Mouse (Mus musculus) MEL (cell line): ENCODE measurements around the gene Armcx5.
"Not testable (repeated sequence)": the region's sequence is repeated elsewhere in the genome, so short reads cannot be mapped to it uniquely, and the experiment has no call there.

ENCODE experiments used
- CTCF ChIP-seq, 3 experiments: IDR thresholded peaks in 2 of 3; conservative IDR thresholded peaks in 1 of 3; 2 replicates each; pipeline ENCODE4 v1.5.1; 2011 to 2012; ENCODE audit warnings: low read length in 3 of 3, low read depth in 2 of 3, mild to moderate bottlenecking in 2 of 3, improper control_type of control experiment in 1 of 3, inconsistent platforms in 1 of 3, mixed read lengths in 1 of 3, moderate library complexity in 1 of 3; ENCODE audit not compliant: control insufficient read depth in 1 of 3, insufficient read depth in 1 of 3, poor library complexity in 1 of 3, severe bottlenecking in 1 of 3
- E2F4 ChIP-seq: IDR thresholded peaks from 2 replicates; pipeline ENCODE4 v1.6.1; 2011; ENCODE audit warnings: low read depth, low read length, improper control_type of control experiment, borderline replicate concordance
- GATA1 ChIP-seq: IDR thresholded peaks from 2 replicates; pipeline ENCODE4 v1.6.1; 2011; ENCODE audit warnings: low read depth, low read length, improper control_type of control experiment
- MAFK ChIP-seq: IDR thresholded peaks from 2 replicates; pipeline ENCODE4 v1.6.1; 2011; ENCODE audit warnings: low read depth, mild to moderate bottlenecking, low read length, improper control_type of control experiment, borderline replicate concordance
- MYC ChIP-seq: IDR thresholded peaks from 2 replicates; pipeline ENCODE4 v1.6.1; 2011; ENCODE audit warnings: low read depth, mild to moderate bottlenecking, low read length, improper control_type of control experiment, moderate library complexity
- NRF1 ChIP-seq: IDR thresholded peaks from 2 replicates; pipeline ENCODE4 v1.6.1; 2014; ENCODE audit warnings: low read depth, mild to moderate bottlenecking, inconsistent platforms, low read length, improper control_type of control experiment, moderate library complexity; ENCODE audit not compliant: poor library complexity, insufficient read depth, severe bottlenecking
- POLR2A ChIP-seq, 2 experiments: IDR thresholded peaks; 2 replicates each; pipeline ENCODE4 v1.6.1; 2011 to 2012; ENCODE audit warnings: low read length in 2 of 2, mild to moderate bottlenecking in 2 of 2, control low read depth in 1 of 2, improper control_type of control experiment in 1 of 2, low read depth in 1 of 2, moderate library complexity in 1 of 2; ENCODE audit not compliant: control insufficient read depth in 1 of 2, insufficient read depth in 1 of 2, poor library complexity in 1 of 2
- RAD21 ChIP-seq: IDR thresholded peaks from 2 replicates; pipeline ENCODE4 v1.6.1; 2011; ENCODE audit warnings: mild to moderate bottlenecking, low read depth, low read length, improper control_type of control experiment
- SMC3 ChIP-seq: IDR thresholded peaks from 2 replicates; pipeline ENCODE4 v1.6.1; 2011; ENCODE audit warnings: low read depth, low read length, improper control_type of control experiment
- TAL1 ChIP-seq: IDR thresholded peaks from 2 replicates; pipeline ENCODE4 v1.6.1; 2012; ENCODE audit warnings: mild to moderate bottlenecking, inconsistent platforms, low read length, moderate library complexity, mixed read lengths
- ZC3H11A ChIP-seq: IDR thresholded peaks from 2 replicates; pipeline ENCODE4 v1.6.1; 2012; ENCODE audit warnings: low read depth, mild to moderate bottlenecking, inconsistent platforms, low read length, improper control_type of control experiment
- ZKSCAN1 ChIP-seq: IDR thresholded peaks from 2 replicates; pipeline ENCODE4 v1.6.1; 2012; ENCODE audit warnings: low read depth, mild to moderate bottlenecking, inconsistent platforms, low read length, improper control_type of control experiment, moderate library complexity
- ZMIZ1 ChIP-seq: IDR thresholded peaks from 2 replicates; pipeline ENCODE4 v1.6.1; 2012; ENCODE audit warnings: low read depth, mild to moderate bottlenecking, inconsistent platforms, low read length, improper control_type of control experiment, moderate library complexity

GRCm38 (mm10) chrX:135795591-135796304, 53.2 kb downstream of the Armcx5 start:
- not testable (repeated sequence) for TF ChIP-seq MYC; CTCF (IDR thresholded peaks at IDR 0.05 in 2 of 3, conservative IDR thresholded peaks at IDR 0.05 in 1 of 3; ENCODE audit: control insufficient read depth in 1 of 3, insufficient read depth in 1 of 3, low read depth in 2 of 3, low read length in 3 of 3, poor library complexity in 1 of 3, severe bottlenecking in 1 of 3); POLR2A (IDR thresholded peaks at IDR 0.05; ENCODE audit: control insufficient read depth in 1 of 2, insufficient read depth in 1 of 2, low read depth in 1 of 2, low read length in 2 of 2, poor library complexity in 1 of 2); MAFK; GATA1; ZMIZ1; ZC3H11A; ZKSCAN1; SMC3; RAD21; TAL1; NRF1; E2F4
